In genomic region chr9:118507552-118507951, GRCm38 (mm10) we compare ENCODE assay signal across 8 mouse cellular contexts. TPM values are rescaled to one million over a fixed set of nuclear protein-coding genes. Genes with fewer than 3 reads are reported as not detected.
A peak's percentile ranks its signal among the peaks of the same experiment; 100 is the strongest.
DNase-seq lines count a peak whose midpoint lies in the region; ATAC-seq and TF ChIP-seq lines count a peak whose summit lies in the region.

No protein-coding gene starts in this region.

- no peak for TF ChIP-seq CTCF in gastrocnemius, adult 2 months (IDR thresholded peaks at IDR 0.05)
- TF ChIP-seq CTCF in kidney, adult 2 months (conservative IDR thresholded peaks at IDR 0.05; ENCODE audit: insufficient read depth, insufficient read length, low read depth, low read length): no peak
- TF ChIP-seq CTCF in thymus, adult 2 months (IDR thresholded peaks at IDR 0.05; ENCODE audit: borderline replicate concordance, control insufficient read depth, extremely low read depth, insufficient read depth, low read length, poor library complexity): no peak

- H3K4me3 ChIP-seq in gastrocnemius, adult 2 months: peak overlapping the region; percentile 99
- peak overlapping the region; percentile 97 for H3K4me3 ChIP-seq in embryonic facial prominence, embryonic 14.5 days (ENCODE audit: low read depth, low read length)
- H3K4me3 ChIP-seq in kidney, adult 2 months (ENCODE audit: insufficient read depth, low read depth, low read length): peak overlapping the region; percentile 85; the same call in 1 of the 2 replicates
- peak overlapping the region; percentile 96 for H3K4me3 ChIP-seq in midbrain, embryonic 12.5 days
- no peak overlapping the region for H3K4me3 ChIP-seq in thymus, adult 2 months (ENCODE audit: control insufficient read depth, insufficient read depth, low read length)

- H3K9me3 ChIP-seq in embryonic facial prominence, embryonic 14.5 days (ENCODE audit: control insufficient read depth, low read length): no peaks in the 10 kb centered on the region
- H3K9me3 ChIP-seq in midbrain, embryonic 12.5 days: no peaks in the 10 kb centered on the region

- no peaks in the 10 kb centered on the region for H3K27me3 ChIP-seq in embryonic facial prominence, embryonic 14.5 days (replicated peaks; ENCODE audit: control insufficient read depth, insufficient read depth, low read length)
- H3K27me3 ChIP-seq in kidney, adult 2 months (replicated peaks; ENCODE audit: control insufficient read depth, insufficient read depth, low read length): no peaks in the 10 kb centered on the region
- H3K27me3 ChIP-seq in midbrain, embryonic 12.5 days: no peaks in the 10 kb centered on the region
- H3K27me3 ChIP-seq in thymus, adult 2 months (ENCODE audit: control insufficient read depth, insufficient read depth, low read length): no peaks in the 10 kb centered on the region

- no peak for ATAC-seq in embryonic facial prominence, embryonic 14.5 days (ENCODE audit: low read depth)
- ATAC-seq in midbrain, embryonic 12.5 days (ENCODE audit: low FRiP score, low read depth): no peak

- intact Hi-C loops in gastrocnemius, adult 2 months (cut with DNase I): no loop called here

- H3K4me1 ChIP-seq in embryonic facial prominence, embryonic 14.5 days (ENCODE audit: control insufficient read depth, insufficient read depth, low read length): peaks cover 17% of the 10 kb centered on the region; the same call in 1 of the 2 replicates
- H3K4me1 ChIP-seq in kidney, adult 2 months (ENCODE audit: control insufficient read depth, insufficient read depth, low read length): peaks cover 46% of the 10 kb centered on the region
- peaks cover 23% of the 10 kb centered on the region for H3K4me1 ChIP-seq in midbrain, embryonic 12.5 days
- peaks cover 13% of the 10 kb centered on the region for H3K4me1 ChIP-seq in thymus, adult 2 months (replicated peaks; ENCODE audit: control insufficient read depth, insufficient read depth, low read length)

- peak overlapping the region; percentile 99 for H3K4me2 ChIP-seq in embryonic facial prominence, embryonic 14.5 days (ENCODE audit: low read depth, low read length)
- H3K4me2 ChIP-seq in midbrain, embryonic 12.5 days (replicated peaks): peak overlapping the region; percentile 84

- WGBS in embryonic facial prominence, embryonic 14.5 days: 84% methylated on average over 6 of the region's 6 CpGs
- 42% methylated on average over 6 of the region's 6 CpGs for WGBS in kidney, adult 2 months
- WGBS in midbrain, embryonic 12.5 days: 75% methylated on average over 6 of the region's 6 CpGs
- WGBS in thymus, adult 2 months: 81% methylated on average over 6 of the region's 6 CpGs

- H3K9ac ChIP-seq in embryonic facial prominence, embryonic 14.5 days (ENCODE audit: low read depth, low read length): peak overlapping the region; percentile 28; the same call in 1 of the 2 replicates
- H3K9ac ChIP-seq in midbrain, embryonic 12.5 days (replicated peaks): peak overlapping the region; percentile 94; the same call in 1 of the 2 replicates

- no peaks in the 10 kb centered on the region for H3K36me3 ChIP-seq in embryonic facial prominence, embryonic 14.5 days (ENCODE audit: control insufficient read depth, insufficient read depth, low read length)
- H3K36me3 ChIP-seq in kidney, adult 2 months (ENCODE audit: control insufficient read depth, insufficient read depth, low read length): no peaks in the 10 kb centered on the region
- no peaks in the 10 kb centered on the region for H3K36me3 ChIP-seq in midbrain, embryonic 12.5 days
- no peaks in the 10 kb centered on the region for H3K36me3 ChIP-seq in thymus, adult 2 months (ENCODE audit: control insufficient read depth, insufficient read depth, low read length)

- no peak for TF ChIP-seq POLR2A in kidney, adult 2 months (IDR thresholded peaks at IDR 0.05; ENCODE audit: low read depth, low read length)
- no peak for TF ChIP-seq POLR2A in thymus, adult 2 months (IDR thresholded peaks at IDR 0.05; ENCODE audit: control insufficient read depth, extremely low read depth, insufficient read depth, low read length, poor library complexity)

- peak overlapping the region; percentile 97 for H3K27ac ChIP-seq in gastrocnemius, adult 2 months
- H3K27ac ChIP-seq in embryonic facial prominence, embryonic 14.5 days (replicated peaks; ENCODE audit: low read depth, low read length): no peak overlapping the region
- peak overlapping the region; percentile 48; the same call in 1 of the 2 replicates for H3K27ac ChIP-seq in kidney, adult 2 months (ENCODE audit: insufficient read depth, low read depth, low read length)
- no peak overlapping the region for H3K27ac ChIP-seq in midbrain, embryonic 12.5 days (replicated peaks)
- no peak overlapping the region for H3K27ac ChIP-seq in thymus, adult 2 months (ENCODE audit: control insufficient read depth, insufficient read depth, low read length)

- DNase-seq in gastrocnemius, adult 2 months: no peak
- DNase-seq in gastrocnemius, postnatal 4 days (ENCODE audit: low spot score in 2 of 2): no peak
- DNase-seq in embryonic facial prominence, embryonic 14.5 days (ENCODE audit: low spot score): no peak
- DNase-seq in kidney, adult 2 months: peak; percentile 87
- no peak for DNase-seq in thymus, adult 2 months
- DNase-seq in adipocyte (ENCODE audit: low spot score): no peak
- no peak for DNase-seq in frontal cortex, postnatal 14 days (ENCODE audit: low spot score in 2 of 2)

RNA-seq across cellular contexts. Expression of gene Golga4, which starts 1.5 kb away (rescaled TPM):
- 100 to 1,000 TPM; 397 to 426 TPM for total RNA-seq in gastrocnemius, adult 2 months (2021)
- total RNA-seq in gastrocnemius, postnatal 4 days (2021): 100 to 1,000 TPM; 137 to 148 TPM
- polyA plus RNA-seq in embryonic facial prominence, embryonic 14.5 days (2014; fragmentation: Nextera tagmentation; extraction: Ambion mirVana): 48.5 and 52.2 TPM in 2 replicates
- 20.7 and 23.1 TPM in 2 replicates for polyA plus RNA-seq in kidney, adult 2 months (2012; rRNA removed)
- 69.3 and 70.9 TPM in 2 replicates for polyA plus RNA-seq in midbrain, embryonic 12.5 days (2016; fragmentation: Nextera tagmentation; extraction: Ambion mirVana)
- 16.2 and 19.4 TPM in 2 replicates for polyA plus RNA-seq in thymus, adult 2 months (2012; rRNA removed)

RNA-seq across cellular contexts. Expression of gene Eomes, which starts 29.5 kb away (rescaled TPM):
- total RNA-seq in gastrocnemius, adult 2 months (2021): not detected
- not detected for total RNA-seq in gastrocnemius, postnatal 4 days (2021)
- 0.07 and 0.08 TPM in 2 replicates for polyA plus RNA-seq in embryonic facial prominence, embryonic 14.5 days (2014; fragmentation: Nextera tagmentation; extraction: Ambion mirVana)
- 0.05 and 0.36 TPM in 2 replicates for polyA plus RNA-seq in kidney, adult 2 months (2012; rRNA removed)
- 0.85 and 2.9 TPM in 2 replicates for polyA plus RNA-seq in midbrain, embryonic 12.5 days (2016; fragmentation: Nextera tagmentation; extraction: Ambion mirVana)
- polyA plus RNA-seq in thymus, adult 2 months (2012; rRNA removed): 0.78 and 1.4 TPM in 2 replicates

Comparison
In these comparisons a context has a peak if more than half of its experiments do, and no peak if none do; other contexts are left out.
1. H3K27ac ChIP-seq: peak in gastrocnemius, adult 2 months (single experiment) and kidney, adult 2 months (single experiment); none in embryonic facial prominence, embryonic 14.5 days (single experiment), midbrain, embryonic 12.5 days (single experiment) and thymus, adult 2 months (single experiment).